Mouse (Mus musculus) heart, adult 9 months (tissue): ENCODE measurements around the gene Trappc2.

Experiments
- DNase-seq, 2 experiments: peaks; one replicate each; pipeline ENCODE4 v3.0.0; 2022; ENCODE audit warnings: low spot score in 2 of 2

The Trappc2 gene

GRCm38 (mm10) chrX:166440036-166440615, at the start of gene Trappc2:
Trappc2 (plus strand) TSS chrX:166440574.
- DNase-seq, result peak; percentile 0 to 9

GRCm38 (mm10) chrX:166393753-166394152, 46.6 kb upstream of the Trappc2 start:
- DNase-seq, result no peak

GRCm38 (mm10) chrX:166407865-166408264, 32.5 kb upstream of the Trappc2 start:
- DNase-seq, result no peak

- DNase-seq, result no peak
Measured at GRCm38 (mm10) chrX:166416196-166416595, 24.2 kb upstream of the Trappc2 start.

GRCm38 (mm10) chrX:166434812-166435211, 5.6 kb upstream of the Trappc2 start:
- no peak for DNase-seq

GRCm38 (mm10) chrX:166440616-166441063, 266 bp downstream of the Trappc2 start, which contains the start of gene Ofd1:
Ofd1 (minus strand) TSS chrX:166440704.
- peak; percentile 90 to 91 for DNase-seq

- no peak for DNase-seq
Measured at GRCm38 (mm10) chrX:166444552-166444951, 4.2 kb downstream of the Trappc2 start.

- peak in 1 of 2 experiments; percentile 2 for DNase-seq
Measured at GRCm38 (mm10) chrX:166453532-166453931, 13.2 kb downstream of the Trappc2 start.

- DNase-seq, result no peak
Measured at GRCm38 (mm10) chrX:166454331-166454730, 14.0 kb downstream of the Trappc2 start.

- no peak for DNase-seq
Measured at GRCm38 (mm10) chrX:166455525-166455924, 15.2 kb downstream of the Trappc2 start.

GRCm38 (mm10) chrX:166468321-166468720, 27.9 kb downstream of the Trappc2 start:
- DNase-seq, result no peak

- DNase-seq, result no peak
Measured at GRCm38 (mm10) chrX:166472612-166473011, 32.2 kb downstream of the Trappc2 start.

GRCm38 (mm10) chrX:166477393-166477792, 37.0 kb downstream of the Trappc2 start:
- no peak for DNase-seq

GRCm38 (mm10) chrX:166478631-166479364, 38.4 kb downstream of the Trappc2 start:
- peak; percentile 3 to 13 for DNase-seq

GRCm38 (mm10) chrX:166479365-166479983, 39.1 kb downstream of the Trappc2 start, which contains the start of gene Rab9:
Rab9 (minus strand) TSS chrX:166479867.
- DNase-seq, result peak; percentile 90 to 91

- no peak for DNase-seq
Measured at GRCm38 (mm10) chrX:166495052-166495451, 54.7 kb downstream of the Trappc2 start.

GRCm38 (mm10) chrX:166497771-166498170, 57.4 kb downstream of the Trappc2 start:
- no peak for DNase-seq

GRCm38 (mm10) chrX:166499496-166500190, 59.3 kb downstream of the Trappc2 start:
- DNase-seq, result no peak
